Mouse (Mus musculus) bone marrow macrophage, adult 2 months (primary cell): Measurements from ENCODE around the gene Ttc7b.

Experiments used
- CTCF ChIP-seq: IDR thresholded peaks from 2 replicates; pipeline ENCODE4 v1.5.1; 2012; ENCODE audit warnings: low read depth, mild to moderate bottlenecking, low read length, moderate library complexity
- POLR2A ChIP-seq: IDR thresholded peaks from 2 replicates; pipeline ENCODE4 v1.6.1; 2012; ENCODE audit warnings: mild to moderate bottlenecking, low read depth, low read length, borderline replicate concordance

GRCm38 (mm10) chr12:100255441-100255949 lies 265.1 kb downstream of the Ttc7b start:
- TF ChIP-seq CTCF: no peak
- TF ChIP-seq POLR2A: no peak
